Mouse (Mus musculus): ENCODE measurements around the gene Cbx2. TPM values are rescaled to one million over a fixed set of nuclear protein-coding genes. Genes with fewer than 3 reads are reported as not detected.

The Cbx2 gene
- total RNA-seq, 2 experiments from 2014 or later, result 2.6 to 3.0 TPM

DNA sequence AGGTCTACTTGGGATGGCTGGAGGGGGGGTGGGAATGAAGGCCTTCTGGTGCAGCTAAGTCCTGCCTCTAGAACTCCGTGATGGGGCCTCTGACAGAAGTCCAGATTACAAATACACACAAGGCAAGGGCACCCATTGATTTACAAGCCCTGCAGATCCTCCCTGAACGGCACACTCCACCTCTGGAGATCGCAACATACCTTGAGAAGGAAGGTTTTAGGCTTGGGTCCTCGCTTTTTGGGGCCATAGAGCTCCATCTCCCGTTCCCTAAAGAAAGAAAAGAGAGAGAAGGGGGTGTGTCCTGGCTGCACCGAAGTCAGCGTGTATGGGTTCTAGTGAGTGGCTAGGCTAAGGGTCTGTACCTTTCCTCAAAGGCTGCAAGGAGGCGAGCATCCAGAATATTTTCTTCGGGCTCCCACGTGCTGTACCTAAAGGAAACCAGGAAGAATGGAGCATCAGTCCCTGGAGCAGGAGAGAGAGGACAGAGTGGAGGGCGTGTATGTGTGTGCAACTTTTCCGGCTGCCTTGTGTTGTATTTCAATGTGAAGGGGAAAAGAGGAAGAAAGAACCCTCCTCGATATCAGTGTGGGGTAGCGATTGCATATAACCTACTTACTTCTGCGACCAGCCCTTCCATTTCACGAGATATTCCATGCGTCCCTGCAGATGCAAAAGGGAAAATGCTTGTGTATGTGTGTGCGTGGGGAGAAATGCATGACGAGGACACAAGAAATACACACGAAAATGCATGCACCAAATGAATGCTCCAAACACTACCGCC, 17.2 kb downstream of the Cbx2 start:
- DNase-seq (ENCODE audit: low spot score in 2 of 2), result no peak
- intact Hi-C loops (cut with DNase I), result no loop called here

DNA sequence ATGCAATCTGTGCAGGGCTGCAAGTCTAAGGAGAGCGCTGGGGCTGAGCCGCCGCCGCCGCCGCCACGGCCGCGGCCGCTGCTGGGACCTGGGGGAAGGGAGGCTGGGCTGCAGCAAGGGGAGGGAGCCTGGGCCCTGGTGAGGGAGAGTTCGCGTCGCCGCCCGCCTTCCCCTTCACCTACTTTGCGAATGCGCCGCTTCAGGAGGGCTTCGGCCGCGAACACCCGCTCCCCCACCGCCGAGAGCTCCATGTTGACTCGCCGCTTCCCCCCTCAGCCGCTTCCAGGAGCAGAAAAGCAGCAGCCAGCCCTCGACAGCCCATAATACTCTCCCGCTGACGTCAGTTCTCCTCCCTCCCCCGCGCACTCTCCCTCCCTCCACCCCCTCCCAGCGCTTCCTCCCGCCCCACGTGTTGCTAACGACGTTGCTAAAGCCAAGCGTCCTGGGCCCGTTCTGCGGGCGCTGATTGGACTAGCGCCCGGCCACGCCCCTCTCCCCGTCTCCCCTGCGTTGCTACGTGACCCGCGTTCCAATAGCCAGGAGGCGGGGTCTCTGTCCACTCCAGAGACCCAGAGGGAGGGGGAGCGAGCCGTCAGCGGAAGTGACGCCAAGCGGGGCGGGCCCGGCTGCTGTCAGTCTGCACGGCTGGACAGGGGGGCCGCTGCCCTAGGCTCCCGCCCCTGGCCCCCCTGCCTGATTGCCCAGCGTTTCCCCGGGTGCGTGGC, 18.0 kb downstream of the Cbx2 start, which contains the start of gene Cbx8:
Cbx8 (minus strand) TSS at position 370 of the 725 bp plus-strand sequence.
- peak; percentile 99 to 100 for DNase-seq (ENCODE audit: low spot score in 2 of 2)
- intact Hi-C loops (cut with DNase I), result no loop called here

- peak; percentile 61 to 73 for DNase-seq (ENCODE audit: low spot score in 2 of 2)
- intact Hi-C loops (cut with DNase I), result no loop called here
Observed at GRCm38 (mm10) chr11:119041325-119041716, 18.6 kb downstream of the Cbx2 start.

DNA sequence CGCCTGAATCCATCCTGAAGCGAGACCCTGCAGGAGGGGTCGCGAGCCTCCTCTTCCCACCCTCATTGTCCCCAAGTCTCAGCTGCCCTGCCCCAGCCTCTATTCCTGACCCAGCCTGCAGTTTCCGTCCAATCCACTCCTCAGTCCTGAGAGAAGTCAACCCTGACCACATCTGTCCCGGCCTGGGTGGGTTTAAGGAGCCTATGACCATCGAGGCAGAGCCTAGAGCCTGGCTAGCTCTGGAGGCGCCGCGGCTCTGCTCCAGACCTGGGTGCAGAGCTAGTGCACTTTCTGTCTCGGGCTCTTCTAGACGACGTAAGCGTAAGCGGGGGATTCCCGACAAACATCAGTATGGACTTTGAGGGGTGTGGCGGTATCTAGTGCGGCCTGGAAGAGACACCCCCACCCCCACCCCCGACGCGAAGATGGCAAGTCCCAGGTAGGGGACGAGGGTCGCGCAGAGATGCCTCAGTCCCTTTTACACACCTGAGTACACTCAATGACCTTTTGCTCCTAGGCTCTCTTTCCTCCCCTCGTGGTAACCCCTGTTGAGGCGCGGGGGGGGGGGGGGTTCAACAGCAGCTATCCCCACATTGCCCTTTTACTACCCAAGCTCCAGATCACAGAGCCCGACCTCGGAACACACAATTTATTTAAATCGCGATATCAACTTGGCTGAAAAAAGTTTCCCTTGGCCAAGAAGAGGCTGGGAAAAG, 19.1 kb downstream of the Cbx2 start:
- no peak for DNase-seq (ENCODE audit: low spot score in 2 of 2)

DNA sequence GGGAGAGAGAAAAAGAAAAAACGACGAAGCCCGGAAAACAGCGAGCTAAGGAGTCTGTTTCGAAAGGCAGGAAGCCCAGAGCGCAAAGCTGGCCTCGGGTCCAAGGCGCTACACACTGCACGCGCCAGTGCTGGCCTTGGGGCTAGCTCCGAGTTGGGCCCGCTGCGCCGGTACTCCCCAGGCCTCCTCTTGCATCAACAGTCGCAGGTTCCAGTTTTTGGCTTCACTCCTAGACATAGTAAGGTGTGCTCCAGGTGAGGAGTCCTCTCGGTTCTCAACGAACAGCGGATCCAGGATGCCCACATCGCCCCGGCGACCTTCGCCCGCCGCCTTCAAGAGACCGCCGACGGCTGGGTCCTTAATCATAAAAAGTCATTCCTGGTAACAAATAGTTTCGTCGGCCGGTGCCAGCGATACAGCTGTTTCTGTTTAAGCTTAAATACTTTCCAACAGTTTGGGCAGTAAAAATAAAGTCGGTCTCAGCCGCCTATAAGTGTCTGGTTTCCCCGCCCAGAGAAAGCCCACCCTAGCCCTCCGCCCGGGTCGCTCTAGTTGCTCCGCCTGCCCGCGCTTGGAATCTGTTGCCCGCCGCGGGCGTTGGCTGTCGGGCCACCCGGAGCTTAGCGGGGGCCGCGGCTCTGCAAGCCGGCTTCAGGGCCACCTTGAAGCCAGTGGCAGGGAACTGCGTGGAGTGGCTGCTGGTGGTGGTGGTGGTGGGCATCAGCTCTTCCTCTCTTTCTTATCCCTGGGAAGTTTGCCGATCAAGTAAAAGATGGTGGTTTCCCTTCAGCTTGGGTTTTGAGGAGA, 19.9 kb downstream of the Cbx2 start:
- DNase-seq (ENCODE audit: low spot score in 2 of 2), result no peak
- intact Hi-C loops (cut with DNase I), result no loop called here

More for the DNA sequence above, 19.1 kb downstream of the Cbx2 start:
- intact Hi-C loops (cut with DNase I), result no loop called here

GRCm38 (mm10) chr11:119043273-119043540, 20.4 kb downstream of the Cbx2 start:
- no peak for DNase-seq (ENCODE audit: low spot score in 2 of 2)
- intact Hi-C loops (cut with DNase I), result no loop called here

DNA sequence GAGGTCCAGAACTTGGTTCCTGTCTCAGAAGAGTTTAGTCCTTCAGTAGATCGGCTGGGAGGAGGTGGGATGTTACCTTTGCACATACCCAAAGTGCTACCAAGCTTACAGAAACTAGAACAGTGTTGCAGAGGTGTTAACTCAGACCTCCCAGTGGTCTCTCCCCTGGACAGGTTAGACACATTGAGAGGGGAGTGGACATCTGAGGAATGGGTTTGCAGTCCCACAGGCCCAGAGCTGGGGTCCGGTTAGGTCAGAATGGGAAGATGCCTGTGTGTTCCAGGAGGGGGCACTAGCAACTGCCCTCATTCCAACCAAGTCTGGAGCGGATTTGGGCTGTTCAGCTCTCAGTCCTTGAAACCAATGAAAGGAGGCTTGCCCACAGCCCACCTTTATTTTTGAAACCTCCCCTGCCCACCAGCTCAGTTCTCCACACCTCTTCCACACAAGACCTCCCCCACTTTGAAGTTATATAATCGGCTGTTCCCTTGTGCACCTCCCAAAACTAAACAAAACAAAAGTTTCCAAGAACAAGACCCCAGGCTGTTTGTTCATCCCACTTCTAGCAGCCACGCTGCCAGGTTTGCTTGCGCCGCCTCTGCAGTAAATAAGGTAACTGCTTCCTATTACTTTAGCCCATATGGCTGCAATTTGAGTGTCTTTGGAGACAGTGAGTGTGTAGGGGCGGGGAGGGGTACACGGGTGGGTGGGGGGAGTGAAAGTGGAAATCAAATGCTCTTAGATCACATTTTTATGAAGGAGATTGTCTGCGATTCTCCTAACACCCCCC, 21.2 kb downstream of the Cbx2 start:
- DNase-seq (ENCODE audit: low spot score in 2 of 2), result no peak
- intact Hi-C loops (cut with DNase I), result no loop called here

DNA sequence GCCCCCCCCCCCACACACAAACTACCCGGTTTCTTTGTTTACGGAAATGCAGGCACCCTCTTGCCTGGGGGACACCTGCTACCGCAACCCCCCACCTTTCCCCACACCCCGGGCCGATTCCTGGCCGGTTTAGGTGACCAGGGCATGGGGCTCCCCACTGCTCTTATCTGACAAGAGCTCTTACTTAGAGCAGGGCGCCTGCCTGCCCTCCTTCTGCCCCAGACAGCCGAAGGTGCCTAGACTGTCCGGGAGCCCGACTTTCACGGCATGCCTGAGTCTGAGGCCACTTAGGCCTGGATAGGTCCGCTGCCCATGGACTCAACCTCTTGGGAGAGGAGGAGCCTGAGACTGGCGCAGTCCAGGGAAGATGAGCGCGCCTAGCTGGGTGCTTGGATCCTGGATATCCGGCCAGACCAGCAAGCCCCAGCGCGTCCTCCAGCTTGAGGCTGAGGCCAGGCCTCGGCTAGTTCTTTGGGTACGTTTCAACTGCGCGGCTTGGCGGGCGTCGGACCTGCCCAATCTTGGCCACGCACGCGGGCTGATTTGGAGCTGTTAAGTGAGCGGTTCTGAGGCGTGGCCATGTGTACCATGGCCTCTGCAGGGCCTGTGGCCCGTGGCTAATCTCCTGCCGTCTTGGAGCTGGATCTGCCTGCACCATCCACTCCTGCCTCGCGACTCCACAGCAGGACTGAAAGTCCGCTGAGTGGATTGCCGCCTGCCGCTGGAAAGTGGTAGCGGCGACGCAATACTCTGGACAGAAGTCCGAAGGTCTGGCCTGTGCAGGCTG, 22.0 kb downstream of the Cbx2 start:
- intact Hi-C loops (cut with DNase I), result no loop called here
- DNase-seq (ENCODE audit: low spot score in 2 of 2), result no peak

DNA sequence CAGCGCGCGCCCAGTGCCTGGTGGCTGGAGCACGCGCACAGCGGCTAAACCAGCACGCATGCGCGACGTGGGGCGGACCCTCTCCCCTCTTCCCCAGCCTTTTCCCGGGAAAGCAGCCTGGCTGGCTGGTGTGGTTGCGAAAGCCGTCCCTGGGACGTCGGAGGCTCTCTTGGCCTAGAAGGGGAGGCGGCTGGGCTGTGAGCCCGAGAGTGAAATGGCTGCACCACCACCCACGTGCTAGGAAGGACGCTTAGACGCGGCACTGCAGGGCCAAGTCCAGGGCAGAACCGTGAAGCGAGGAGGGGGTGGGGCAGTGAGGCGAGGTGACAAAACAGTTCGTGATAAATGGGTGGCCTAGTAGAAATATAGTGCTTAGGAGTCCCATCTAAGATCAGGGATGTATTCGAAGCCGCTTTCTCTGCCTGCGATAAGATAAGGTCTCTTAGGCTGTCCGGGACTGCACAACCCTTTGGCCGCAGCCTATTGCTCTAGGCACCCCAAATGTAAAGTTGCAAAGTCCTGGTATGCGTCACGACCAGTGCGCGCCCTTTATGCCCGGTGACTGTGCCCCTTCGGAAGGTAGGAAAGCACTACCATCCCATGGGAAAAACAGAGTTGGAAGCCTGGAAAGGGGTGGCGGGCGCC, 24.0 kb downstream of the Cbx2 start:
- no peak for DNase-seq (ENCODE audit: low spot score in 2 of 2)
- intact Hi-C loops (cut with DNase I), result no loop called here

DNA sequence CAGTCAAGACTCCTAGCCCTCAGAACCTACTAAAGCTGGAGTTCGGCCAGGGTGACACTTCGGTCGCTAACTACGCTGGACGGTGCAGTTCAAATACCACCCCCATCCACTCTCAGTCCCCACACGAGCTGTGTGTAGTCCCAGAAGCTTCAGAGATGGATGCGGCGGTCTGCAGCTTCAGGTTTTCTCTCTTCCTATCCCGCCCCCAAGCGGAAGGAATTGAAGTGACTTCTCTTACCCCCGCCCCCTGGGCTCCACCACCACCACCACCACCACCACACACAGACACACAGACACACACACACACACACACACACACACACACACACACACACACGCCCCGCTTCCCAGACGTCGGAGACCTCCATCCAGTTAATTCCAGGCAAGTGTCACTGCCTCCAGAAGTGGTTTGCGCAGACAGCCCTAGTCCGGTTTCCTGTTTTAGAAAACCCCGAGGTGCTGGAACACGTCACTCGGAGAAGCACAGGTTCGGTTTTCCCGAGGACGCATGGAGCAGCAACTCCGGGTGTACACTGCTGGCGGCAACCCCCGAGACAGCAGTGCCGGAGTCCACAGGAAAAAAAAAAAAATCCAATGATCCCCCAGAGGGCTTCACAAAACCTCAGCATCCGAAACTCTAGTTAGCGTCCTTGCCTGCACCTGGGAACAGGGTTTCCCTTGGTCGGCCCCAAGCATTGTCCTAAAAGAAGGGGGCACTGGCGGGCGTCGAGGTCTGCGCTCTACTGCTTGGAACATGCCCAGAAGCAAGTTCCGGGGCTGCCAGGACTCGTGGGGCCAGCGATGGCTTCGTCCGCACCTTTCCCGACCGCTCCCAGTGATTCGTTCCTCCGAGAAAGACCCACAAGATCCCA, 24.7 kb downstream of the Cbx2 start:
- DNase-seq (ENCODE audit: low spot score in 2 of 2), result no peak
- intact Hi-C loops (cut with DNase I), result no loop called here

GRCm38 (mm10) chr11:119048133-119048510, 25.4 kb downstream of the Cbx2 start:
- DNase-seq (ENCODE audit: low spot score in 2 of 2), result no peak
- intact Hi-C loops (cut with DNase I), result no loop called here

- intact Hi-C loops (cut with DNase I), result loop anchor here (2.0 kb wide), 1 partner anchor 140 kb away; no protein-coding TSS in a partner anchor
Observed at GRCm38 (mm10) chr11:119050361-119050760, 27.6 kb downstream of the Cbx2 start.

DNA sequence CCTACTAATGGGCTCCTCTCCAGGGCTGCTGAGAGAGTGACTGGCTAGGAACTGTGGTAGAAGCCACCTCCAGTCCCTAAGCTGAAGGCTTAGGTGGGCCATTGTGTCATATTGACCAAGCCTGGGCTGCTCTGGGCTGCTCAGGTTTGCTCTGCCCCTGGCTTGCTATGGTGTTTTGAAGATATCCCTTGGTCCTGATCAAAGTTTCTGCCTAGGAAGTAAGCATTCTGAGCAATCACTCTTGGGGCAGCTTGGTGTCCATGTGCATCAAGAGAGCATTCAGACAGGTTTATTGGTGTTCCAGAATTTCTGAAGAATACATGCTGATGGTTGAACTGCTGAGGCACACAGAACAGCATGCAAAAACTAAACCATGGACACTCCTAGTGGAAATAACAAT, 28.7 kb downstream of the Cbx2 start:
- intact Hi-C loops (cut with DNase I), result loop anchor here (2.0 kb wide), 1 partner anchor 139 kb away; no protein-coding TSS in a partner anchor

More at GRCm38 (mm10) chr11:119050361-119050760, 27.6 kb downstream of the Cbx2 start:
- DNase-seq (ENCODE audit: low spot score in 2 of 2), result no peak

DNA sequence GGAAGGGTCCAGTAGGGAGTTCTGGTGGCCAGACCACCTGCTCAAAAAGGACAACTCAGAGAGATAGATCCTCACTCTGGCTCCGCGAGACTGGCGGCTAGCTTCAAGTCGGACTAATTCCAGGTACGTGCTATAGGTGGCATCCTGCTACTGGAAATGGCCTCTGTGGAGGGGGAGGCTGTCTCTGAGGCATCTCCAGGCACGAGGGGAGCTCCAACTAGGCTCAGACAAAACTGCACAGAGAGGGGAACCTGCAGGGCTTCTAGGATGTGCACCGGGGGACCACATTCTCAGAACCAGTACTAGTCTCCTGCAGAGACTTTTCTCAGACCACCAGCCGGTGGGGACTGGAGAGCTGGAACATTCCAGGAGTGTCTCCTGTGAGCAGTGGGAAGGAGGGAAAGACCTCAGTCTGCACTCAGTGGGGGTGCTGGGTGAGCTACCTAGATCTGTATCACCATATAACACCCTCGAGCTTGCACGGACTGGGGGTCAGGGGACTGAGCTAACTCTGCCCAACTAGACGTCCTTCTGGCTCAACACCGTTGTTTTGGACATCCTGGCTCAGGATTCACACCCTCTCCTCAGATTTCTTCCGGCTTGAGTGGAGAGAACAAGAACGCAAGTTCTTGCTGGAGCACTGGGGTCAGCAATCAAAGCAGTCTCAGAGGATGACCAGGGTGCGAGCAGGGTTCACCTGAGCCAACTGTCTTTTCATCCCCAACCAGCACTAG, 29.3 kb downstream of the Cbx2 start:
- peak; percentile 49 to 68 for DNase-seq (ENCODE audit: low spot score in 2 of 2)
- intact Hi-C loops (cut with DNase I), result loop anchor here (2.0 kb wide), 1 partner anchor 139 kb away; no protein-coding TSS in a partner anchor

More for the DNA sequence above, 28.7 kb downstream of the Cbx2 start:
- DNase-seq (ENCODE audit: low spot score in 2 of 2), result no peak

DNA sequence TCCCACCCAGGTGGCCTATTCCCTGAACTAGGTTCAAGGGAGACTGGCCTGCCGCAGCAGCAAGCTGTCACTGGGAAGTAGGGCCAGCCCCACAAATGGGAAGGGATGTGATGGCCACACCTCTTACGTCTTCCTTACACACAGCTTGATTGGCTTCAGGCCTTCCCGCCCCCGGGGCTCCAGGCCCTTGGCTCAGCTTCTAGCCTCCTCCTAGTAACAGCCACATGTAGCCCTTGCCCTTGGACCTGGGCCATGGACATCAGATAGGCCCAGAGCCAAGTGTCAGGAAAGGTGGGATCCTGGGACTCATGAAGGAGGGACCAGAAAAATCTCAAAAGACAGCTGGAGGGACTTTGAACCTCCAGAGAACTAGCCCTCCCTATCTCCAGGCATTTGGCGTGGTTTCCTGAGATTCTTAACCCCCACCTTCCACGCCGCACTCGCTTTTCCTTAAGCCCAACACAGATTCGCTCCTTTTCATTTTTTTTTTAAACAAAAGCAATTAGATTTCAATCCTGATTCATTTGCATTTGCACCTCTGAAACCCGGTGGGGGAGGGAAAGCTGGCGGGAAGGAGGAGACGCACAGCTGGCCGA, 30.0 kb downstream of the Cbx2 start:
- peak in 1 of 2 experiments; percentile 47 for DNase-seq (ENCODE audit: low spot score in 2 of 2)

DNA sequence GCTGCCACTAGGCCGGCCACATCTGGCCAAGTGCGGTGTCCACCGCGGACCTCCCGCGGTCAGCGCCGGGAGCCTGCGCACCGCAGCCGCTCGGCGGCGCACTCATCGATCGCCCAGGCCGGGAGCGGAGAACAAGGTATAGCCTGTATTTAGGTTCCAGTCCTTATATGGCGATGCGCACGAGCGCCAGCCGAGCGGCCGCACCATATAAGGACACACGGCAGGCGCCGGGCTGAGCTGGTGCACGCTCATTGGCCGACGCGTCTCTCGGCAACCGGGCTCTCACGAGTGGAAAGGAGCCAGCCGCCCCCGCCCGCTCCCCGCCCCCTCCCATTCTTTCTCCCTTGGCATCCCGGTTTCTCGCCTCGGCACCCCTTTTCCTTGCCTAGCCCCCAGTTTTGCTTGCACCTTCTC, 30.5 kb downstream of the Cbx2 start:
- intact Hi-C loops (cut with DNase I), result no loop called here
- DNase-seq (ENCODE audit: low spot score in 2 of 2), result peak; percentile 92 to 96

More for the DNA sequence above, 30.0 kb downstream of the Cbx2 start:
- intact Hi-C loops (cut with DNase I), result no loop called here
